Mouse (Mus musculus) kidney, adult 2 months (tissue): ENCODE measurements around the gene Cxcr6.

Experiments used
- CTCF ChIP-seq: fragments of 200-500 bp; conservative IDR thresholded peaks from 2 replicates; pipeline ENCODE4 v1.5.1; 2011; ENCODE audit warnings: low read depth, mild to moderate bottlenecking, control low read depth, low read length, moderate library complexity, mixed read lengths; ENCODE audit not compliant: insufficient read depth, insufficient read length
- POLR2A ChIP-seq: fragments of 200-500 bp; IDR thresholded peaks from one replicate; pipeline ENCODE4 v1.6.1; 2011; ENCODE audit warnings: low read depth, low read length, control low read depth

- TF ChIP-seq CTCF: no peak
- no peak for TF ChIP-seq POLR2A
Observed at GRCm38 (mm10) chr9:123811831-123812230, 5.6 kb downstream of the Cxcr6 start.
